Mouse (Mus musculus): ENCODE measurements around the gene Cplane1. TPM values are rescaled to one million over a fixed set of nuclear protein-coding genes. Genes with fewer than 3 reads are reported as not detected.
A peak's percentile ranks its signal among the peaks of the same experiment; 100 is the strongest.
"Not testable (repeated sequence)": the region's sequence is repeated elsewhere in the genome, so short reads cannot be mapped to it uniquely, and the experiment has no call there.

Cplane1 gene
- polyA plus RNA-seq, 1 experiment, result 7.1 TPM

DNA sequence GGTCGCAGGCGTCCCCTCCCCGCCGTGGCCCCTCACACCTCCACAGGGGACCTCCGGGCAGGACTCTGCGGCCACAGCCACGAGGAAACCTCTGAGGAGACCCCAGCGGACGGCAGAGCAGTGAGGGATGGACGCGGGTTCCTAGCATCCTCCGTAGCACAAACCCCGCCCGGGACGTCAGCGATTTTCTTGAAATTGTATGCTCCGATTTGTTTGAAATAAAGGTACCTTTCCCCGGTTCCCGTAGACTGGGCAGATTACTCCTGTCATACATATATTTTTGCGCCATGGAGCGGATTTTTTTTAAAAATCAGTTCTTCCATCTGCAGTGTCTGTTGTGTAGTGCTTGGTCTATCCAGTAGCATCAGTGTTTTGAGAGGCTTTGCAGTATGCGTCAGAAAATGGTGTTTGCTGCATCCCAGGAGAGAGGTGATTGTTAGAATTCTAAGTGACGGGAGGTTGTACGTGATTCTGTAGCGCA, 400 bp downstream of the Cplane1 start:
- Histone ChIP-seq H3K27me3 (ENCODE audit: control insufficient read depth, insufficient read depth, insufficient read length) (no peaks in the 10 kb centered on the region), H3K36me3 (ENCODE audit: control insufficient read depth, insufficient read depth) (peaks cover 34% of the 10 kb centered on the region), H3ac (ENCODE audit: control insufficient read depth, insufficient read length, low read depth) (peak overlapping the region; percentile 91), H3K79me2 (ENCODE audit: control insufficient read depth, insufficient read depth) (peaks cover 25% of the 10 kb centered on the region), H3K79me3 (ENCODE audit: low read depth) (peaks cover 18% of the 10 kb centered on the region), H3K4me3 (ENCODE audit: insufficient read depth, poor library complexity, severe bottlenecking) (peak overlapping the region; percentile 91)
- TF ChIP-seq CEBPB (IDR thresholded peaks at IDR 0.05; ENCODE audit: low read depth), result no peak
- TF ChIP-seq MAX (IDR thresholded peaks at IDR 0.05), result peak; percentile 2

DNA sequence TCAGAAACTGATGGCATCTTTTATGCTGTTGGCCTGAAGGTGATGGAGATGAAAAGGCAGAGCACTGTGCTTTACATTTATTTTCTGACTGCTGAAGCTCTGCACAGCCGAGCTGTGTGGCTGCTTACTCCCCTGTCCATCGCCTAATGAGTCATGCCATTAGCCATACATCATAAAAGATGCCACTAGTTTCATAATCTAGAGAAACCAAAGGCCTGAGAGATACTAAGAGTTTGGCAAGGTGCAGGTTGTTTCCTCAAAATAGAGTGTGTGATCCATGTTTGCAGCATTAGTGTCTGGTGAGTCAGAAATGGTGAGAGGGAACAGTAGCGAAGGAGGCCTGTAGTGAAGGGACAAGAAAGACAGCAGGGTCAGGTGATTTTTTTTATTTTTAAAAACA, 20.7 kb downstream of the Cplane1 start:
- Histone ChIP-seq H3K27me3 (ENCODE audit: control insufficient read depth, insufficient read depth, insufficient read length) (no peaks in the 10 kb centered on the region), H3K79me3 (ENCODE audit: low read depth) (no peaks in the 10 kb centered on the region), H3K4me3 (ENCODE audit: insufficient read depth, poor library complexity, severe bottlenecking) (no peak overlapping the region), H3K36me3 (ENCODE audit: control insufficient read depth, insufficient read depth) (peaks cover 72% of the 10 kb centered on the region), H3K79me2 (ENCODE audit: control insufficient read depth, insufficient read depth) (peaks cover 6% of the 10 kb centered on the region), H3ac (ENCODE audit: control insufficient read depth, insufficient read length, low read depth) (no peak overlapping the region)
- TF ChIP-seq FOSL1 (IDR thresholded peaks at IDR 0.05; ENCODE audit: insufficient read depth, low read length, poor library complexity, severe bottlenecking), result peak; percentile 89
- no peak for TF ChIP-seq CTCF (IDR thresholded peaks at IDR 0.05; ENCODE audit: control insufficient read depth, insufficient read depth, insufficient read length)
- peak; percentile 17 for TF ChIP-seq MAX (IDR thresholded peaks at IDR 0.05)
- TF ChIP-seq CEBPB (IDR thresholded peaks at IDR 0.05; ENCODE audit: low read depth), result peak; percentile 88
- TF ChIP-seq MYOD1 (IDR thresholded peaks at IDR 0.05; ENCODE audit: control insufficient read depth, insufficient read length, low read depth), result no peak
- TF ChIP-seq USF1 (IDR thresholded peaks at IDR 0.05; ENCODE audit: low read depth), result peak; percentile 36
- TF ChIP-seq MYOG (IDR thresholded peaks at IDR 0.05; ENCODE audit: control insufficient read depth, extremely low read depth, insufficient read length), result no peak

DNA sequence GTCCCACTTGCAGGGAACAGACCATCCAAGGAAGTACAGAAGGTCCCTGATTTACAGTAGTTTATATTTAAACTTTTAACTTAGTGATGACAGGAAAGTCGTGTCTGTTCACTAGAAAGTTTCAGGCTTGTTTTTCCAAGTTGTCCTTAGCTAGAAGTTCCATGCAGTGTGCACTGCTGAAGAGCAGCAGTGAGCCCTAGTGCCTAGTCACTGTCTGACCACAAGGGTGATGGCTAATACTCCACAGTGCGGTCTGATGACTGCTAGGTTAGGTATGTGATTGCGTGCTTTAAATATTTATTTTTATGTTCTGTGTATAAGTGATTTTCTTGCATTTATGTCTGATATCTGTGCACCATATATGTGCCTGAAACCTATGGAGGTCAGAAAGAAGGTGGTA, 21.5 kb downstream of the Cplane1 start:
- H3K79me2 ChIP-seq (ENCODE audit: control insufficient read depth, insufficient read depth), result peaks cover 6% of the 10 kb centered on the region
- H3K79me3 ChIP-seq (ENCODE audit: low read depth), result no peaks in the 10 kb centered on the region
- peak; percentile 46 for TF ChIP-seq CEBPB (IDR thresholded peaks at IDR 0.05; ENCODE audit: low read depth)
- peak; percentile 86 for TF ChIP-seq MAX (IDR thresholded peaks at IDR 0.05)
- TF ChIP-seq MYOD1 (IDR thresholded peaks at IDR 0.05; ENCODE audit: control insufficient read depth, insufficient read length, low read depth), result no peak
- peak; percentile 90 for TF ChIP-seq FOSL1 (IDR thresholded peaks at IDR 0.05; ENCODE audit: insufficient read depth, low read length, poor library complexity, severe bottlenecking)
- no peak for TF ChIP-seq CTCF (IDR thresholded peaks at IDR 0.05; ENCODE audit: control insufficient read depth, insufficient read depth, insufficient read length)
- TF ChIP-seq MYOG (IDR thresholded peaks at IDR 0.05; ENCODE audit: control insufficient read depth, extremely low read depth, insufficient read length), result no peak
- no peak for TF ChIP-seq USF1 (IDR thresholded peaks at IDR 0.05; ENCODE audit: low read depth)
- peaks cover 76% of the 10 kb centered on the region for H3K36me3 ChIP-seq (ENCODE audit: control insufficient read depth, insufficient read depth)
- H3K27me3 ChIP-seq (ENCODE audit: control insufficient read depth, insufficient read depth, insufficient read length), result no peaks in the 10 kb centered on the region
- H3ac ChIP-seq (ENCODE audit: control insufficient read depth, insufficient read length, low read depth), result peak overlapping the region; percentile 68
- no peak overlapping the region for H3K4me3 ChIP-seq (ENCODE audit: insufficient read depth, poor library complexity, severe bottlenecking)

GRCm38 (mm10) chr15:8200317-8200716, 31.4 kb downstream of the Cplane1 start:
- Histone ChIP-seq H3K4me3 (ENCODE audit: insufficient read depth, poor library complexity, severe bottlenecking) (no peak overlapping the region), H3K27me3 (ENCODE audit: control insufficient read depth, insufficient read depth, insufficient read length) (no peaks in the 10 kb centered on the region), H3ac (ENCODE audit: control insufficient read depth, insufficient read length, low read depth) (no peak overlapping the region), H3K79me3 (ENCODE audit: low read depth) (no peaks in the 10 kb centered on the region), H3K36me3 (ENCODE audit: control insufficient read depth, insufficient read depth) (peaks cover 92% of the 10 kb centered on the region), H3K79me2 (ENCODE audit: control insufficient read depth, insufficient read depth) (peaks cover 5% of the 10 kb centered on the region)
- TF ChIP-seq USF1 (IDR thresholded peaks at IDR 0.05; ENCODE audit: low read depth), result no peak
- TF ChIP-seq MAX (IDR thresholded peaks at IDR 0.05), result no peak
- TF ChIP-seq CTCF (IDR thresholded peaks at IDR 0.05; ENCODE audit: control insufficient read depth, insufficient read depth, insufficient read length), result no peak
- no peak for TF ChIP-seq CEBPB (IDR thresholded peaks at IDR 0.05; ENCODE audit: low read depth)

GRCm38 (mm10) chr15:8208362-8208761, 39.5 kb downstream of the Cplane1 start:
- no peak overlapping the region for H3K4me3 ChIP-seq (ENCODE audit: insufficient read depth, poor library complexity, severe bottlenecking)
- peaks cover 86% of the 10 kb centered on the region for H3K36me3 ChIP-seq (ENCODE audit: control insufficient read depth, insufficient read depth)
- no peaks in the 10 kb centered on the region for H3K79me3 ChIP-seq (ENCODE audit: low read depth)
- TF ChIP-seq MYOG (IDR thresholded peaks at IDR 0.05; ENCODE audit: control insufficient read depth, extremely low read depth, insufficient read length) (no peak), MAX (IDR thresholded peaks at IDR 0.05) (no peak), USF1 (IDR thresholded peaks at IDR 0.05; ENCODE audit: low read depth) (no peak), MYOD1 (IDR thresholded peaks at IDR 0.05; ENCODE audit: control insufficient read depth, insufficient read length, low read depth) (no peak)
- no peaks in the 10 kb centered on the region for H3K27me3 ChIP-seq (ENCODE audit: control insufficient read depth, insufficient read depth, insufficient read length)
- H3ac ChIP-seq (ENCODE audit: control insufficient read depth, insufficient read length, low read depth), result no peak overlapping the region
- no peaks in the 10 kb centered on the region for H3K79me2 ChIP-seq (ENCODE audit: control insufficient read depth, insufficient read depth)

GRCm38 (mm10) chr15:8214811-8215210, 45.9 kb downstream of the Cplane1 start:
- Histone ChIP-seq H3ac (ENCODE audit: control insufficient read depth, insufficient read length, low read depth) (no peak overlapping the region), H3K36me3 (ENCODE audit: control insufficient read depth, insufficient read depth) (peaks cover 87% of the 10 kb centered on the region), H3K79me3 (ENCODE audit: low read depth) (no peaks in the 10 kb centered on the region), H3K27me3 (ENCODE audit: control insufficient read depth, insufficient read depth, insufficient read length) (no peaks in the 10 kb centered on the region), H3K4me3 (ENCODE audit: insufficient read depth, poor library complexity, severe bottlenecking) (no peak overlapping the region), H3K79me2 (ENCODE audit: control insufficient read depth, insufficient read depth) (no peaks in the 10 kb centered on the region)
- TF ChIP-seq FOSL1 (IDR thresholded peaks at IDR 0.05; ENCODE audit: insufficient read depth, low read length, poor library complexity, severe bottlenecking), result no peak
- TF ChIP-seq CEBPB (IDR thresholded peaks at IDR 0.05; ENCODE audit: low read depth), result no peak
- no peak for TF ChIP-seq MYOG (IDR thresholded peaks at IDR 0.05; ENCODE audit: control insufficient read depth, extremely low read depth, insufficient read length)
- no peak for TF ChIP-seq USF1 (IDR thresholded peaks at IDR 0.05; ENCODE audit: low read depth)
- no peak for TF ChIP-seq MYOD1 (IDR thresholded peaks at IDR 0.05; ENCODE audit: control insufficient read depth, insufficient read length, low read depth)

DNA sequence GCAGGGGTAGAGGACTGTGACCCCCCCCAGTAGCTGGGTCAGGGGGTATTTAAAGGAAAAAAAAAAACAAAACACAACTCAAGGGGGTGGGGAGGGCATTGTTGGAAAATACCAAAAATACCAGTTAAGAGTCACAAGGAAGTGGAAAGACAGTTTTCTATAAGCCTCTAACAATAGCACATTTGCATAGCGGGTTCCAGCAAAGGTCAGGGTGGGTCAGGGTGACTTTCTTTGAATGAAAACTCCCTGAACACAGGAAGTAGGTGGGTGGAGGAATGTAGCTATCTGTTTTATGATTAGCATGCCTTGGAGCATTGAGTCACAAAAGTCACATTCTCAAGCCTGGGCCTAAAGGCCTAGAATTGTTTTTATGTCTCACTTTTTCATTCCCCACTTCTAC, 65.3 kb downstream of the Cplane1 start:
- not testable (repeated sequence) for H3K79me2 ChIP-seq (ENCODE audit: control insufficient read depth, insufficient read depth); H3ac ChIP-seq (ENCODE audit: control insufficient read depth, insufficient read length, low read depth); H3K4me3 ChIP-seq (ENCODE audit: insufficient read depth, poor library complexity, severe bottlenecking); H3K79me3 ChIP-seq (ENCODE audit: low read depth); H3K27me3 ChIP-seq (ENCODE audit: control insufficient read depth, insufficient read depth, insufficient read length)
- peaks cover 90% of the 10 kb centered on the region for H3K36me3 ChIP-seq (ENCODE audit: control insufficient read depth, insufficient read depth)

Measured in C2C12 (cell line).